Mouse (Mus musculus): ENCODE measurements around the gene Kbtbd2.

- no peak for TF ChIP-seq POLR2A (IDR thresholded peaks at IDR 0.05; ENCODE audit: insufficient read length, low read depth)
- no peak for TF ChIP-seq TCF12 (IDR thresholded peaks at IDR 0.05; ENCODE audit: insufficient read depth, poor library complexity, severe bottlenecking)
- no peak for TF ChIP-seq TCF3 (IDR thresholded peaks at IDR 0.05; ENCODE audit: insufficient read length, low read depth)
- TF ChIP-seq MYOG (IDR thresholded peaks at IDR 0.05; ENCODE audit: control insufficient read depth in 1 of 3, insufficient read depth in 1 of 3, insufficient read length in 2 of 3, low read depth in 2 of 3), result no peak
Observed at GRCm38 (mm10) chr6:56818436-56819123, 21.0 kb upstream of the Kbtbd2 start.
